Mouse (Mus musculus): ENCODE results near the gene Jmjd8. TPM values are rescaled to one million over a fixed set of nuclear protein-coding genes. Genes with fewer than 3 reads are reported as not detected.

Jmjd8 gene
- polyA plus RNA-seq (2016; fragmentation: Nextera tagmentation; extraction: Ambion mirVana), result 45.8 and 50.7 TPM in 2 replicates

DNA sequence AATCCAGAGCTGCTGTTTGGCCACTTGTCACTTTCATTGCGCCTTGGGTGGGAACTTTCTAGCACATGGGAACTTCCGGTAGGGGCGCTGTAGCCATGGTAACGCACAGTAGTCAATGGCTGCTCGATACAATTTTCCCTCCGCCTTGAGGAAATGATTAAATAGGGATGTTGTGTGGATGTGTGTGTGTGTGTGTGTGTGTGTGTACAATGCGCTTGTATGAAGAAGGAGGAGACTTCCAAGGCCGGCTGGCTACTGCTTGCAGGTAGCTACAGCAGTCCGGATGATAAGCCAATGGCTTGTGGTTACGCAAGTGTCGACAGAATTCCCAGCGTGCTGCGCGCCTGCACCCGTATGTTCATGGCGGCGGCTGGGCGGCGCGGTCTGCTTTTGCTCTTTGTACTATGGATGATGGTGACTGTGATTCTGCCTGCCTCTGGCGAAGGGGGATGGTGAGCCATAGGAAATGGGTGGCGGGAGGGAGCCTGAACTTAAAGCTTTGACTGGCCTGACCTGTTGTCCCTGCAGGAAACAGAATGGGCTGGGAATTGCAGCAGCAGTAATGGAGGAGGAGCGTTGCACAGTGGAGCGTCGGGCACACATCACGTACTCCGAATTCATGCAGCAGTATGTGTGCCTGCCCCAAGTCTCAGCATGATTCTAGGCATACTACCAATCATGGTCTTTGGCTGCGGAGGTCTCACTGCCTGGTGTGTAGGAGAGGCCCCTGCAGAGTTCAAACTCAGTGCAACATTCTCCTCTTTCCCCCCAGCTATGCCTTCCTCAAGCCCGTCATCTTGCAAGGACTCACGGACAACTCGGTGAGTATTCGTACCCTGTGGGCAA lies at the start of gene Jmjd8:
Gene Jmjd8, plus strand, starts transcription at position 156 of the 846 bp plus-strand sequence.
- peak within 1 kb of the TSS; percentile 93 for H3K27ac ChIP-seq
- no peaks in the 10 kb centered on the region for H3K9me3 ChIP-seq
- peak; percentile 94 for DNase-seq (ENCODE audit: low spot score)
- peak within 1 kb of the TSS; percentile 86 for H3K4me3 ChIP-seq
- peaks cover 55% of the 10 kb centered on the region for H3K36me3 ChIP-seq
- peaks cover 84% of the 10 kb centered on the region for H3K4me1 ChIP-seq
- WGBS, result under 1% methylated on average over 32 of the region's 32 CpGs
- no peaks in the 10 kb centered on the region for H3K27me3 ChIP-seq (ENCODE audit: insufficient read depth, poor library complexity, severe bottlenecking)

GRCm38 (mm10) chr17:25781339-25781738 lies 47.3 kb upstream of the Jmjd8 start:
- Histone ChIP-seq H3K27me3 (ENCODE audit: insufficient read depth, poor library complexity, severe bottlenecking) (no peaks in the 10 kb centered on the region), H3K4me3 (no peak overlapping the region), H3K4me1 (peaks cover 22% of the 10 kb centered on the region), H3K9me3 (no peaks in the 10 kb centered on the region), H3K36me3 (peaks cover 73% of the 10 kb centered on the region), H3K27ac (no peak overlapping the region)
- WGBS, result 81% methylated on average over 6 of the region's 6 CpGs
- no peak for DNase-seq (ENCODE audit: low spot score)

GRCm38 (mm10) chr17:25783086-25783485 lies 45.6 kb upstream of the Jmjd8 start:
- H3K9me3 ChIP-seq, result no peaks in the 10 kb centered on the region
- 80% methylated on average over 7 of the region's 7 CpGs for WGBS
- H3K4me1 ChIP-seq, result peaks cover 26% of the 10 kb centered on the region
- no peak overlapping the region for H3K4me3 ChIP-seq
- H3K27me3 ChIP-seq (ENCODE audit: insufficient read depth, poor library complexity, severe bottlenecking), result no peaks in the 10 kb centered on the region
- peaks cover 72% of the 10 kb centered on the region for H3K36me3 ChIP-seq
- no peak for DNase-seq (ENCODE audit: low spot score)
- no peak overlapping the region for H3K27ac ChIP-seq

GRCm38 (mm10) chr17:25783861-25784574 lies 44.6 kb upstream of the Jmjd8 start:
- Histone ChIP-seq H3K27ac (peak overlapping the region; percentile 91; the same call in 1 of the 2 replicates), H3K9me3 (no peaks in the 10 kb centered on the region), H3K4me3 (peak overlapping the region; percentile 70), H3K27me3 (ENCODE audit: insufficient read depth, poor library complexity, severe bottlenecking) (no peaks in the 10 kb centered on the region), H3K4me1 (peaks cover 26% of the 10 kb centered on the region), H3K36me3 (peaks cover 70% of the 10 kb centered on the region)
- no peak for DNase-seq (ENCODE audit: low spot score)
- WGBS, result 87% methylated on average over 15 of the region's 15 CpGs

GRCm38 (mm10) chr17:25785281-25785745 lies 43.4 kb upstream of the Jmjd8 start, which contains the start of gene Haghl:
TSS of gene Haghl (minus strand) at chr17:25785673.
- Histone ChIP-seq H3K9me3 (no peaks in the 10 kb centered on the region), H3K36me3 (peaks cover 69% of the 10 kb centered on the region), H3K4me3 (peak within 1 kb of the TSS; percentile 70), H3K27ac (peak within 1 kb of the TSS; percentile 91), H3K4me1 (peaks cover 26% of the 10 kb centered on the region), H3K27me3 (ENCODE audit: insufficient read depth, poor library complexity, severe bottlenecking) (no peaks in the 10 kb centered on the region)
- peak; percentile 98 for DNase-seq (ENCODE audit: low spot score)
- under 1% methylated on average over 23 of the region's 23 CpGs for WGBS

GRCm38 (mm10) chr17:25786280-25786679 lies 42.4 kb upstream of the Jmjd8 start, which contains the start of gene Ccdc78:
TSS of gene Ccdc78 (plus strand) at chr17:25786580.
- Histone ChIP-seq H3K4me1 (peaks cover 33% of the 10 kb centered on the region), H3K27ac (peak within 1 kb of the TSS; percentile 91), H3K9me3 (no peaks in the 10 kb centered on the region), H3K36me3 (peaks cover 64% of the 10 kb centered on the region), H3K4me3 (peak within 1 kb of the TSS; percentile 70), H3K27me3 (ENCODE audit: insufficient read depth, poor library complexity, severe bottlenecking) (no peaks in the 10 kb centered on the region)
- DNase-seq (ENCODE audit: low spot score), result no peak
- 76% methylated on average over 3 of the region's 3 CpGs for WGBS

DNA sequence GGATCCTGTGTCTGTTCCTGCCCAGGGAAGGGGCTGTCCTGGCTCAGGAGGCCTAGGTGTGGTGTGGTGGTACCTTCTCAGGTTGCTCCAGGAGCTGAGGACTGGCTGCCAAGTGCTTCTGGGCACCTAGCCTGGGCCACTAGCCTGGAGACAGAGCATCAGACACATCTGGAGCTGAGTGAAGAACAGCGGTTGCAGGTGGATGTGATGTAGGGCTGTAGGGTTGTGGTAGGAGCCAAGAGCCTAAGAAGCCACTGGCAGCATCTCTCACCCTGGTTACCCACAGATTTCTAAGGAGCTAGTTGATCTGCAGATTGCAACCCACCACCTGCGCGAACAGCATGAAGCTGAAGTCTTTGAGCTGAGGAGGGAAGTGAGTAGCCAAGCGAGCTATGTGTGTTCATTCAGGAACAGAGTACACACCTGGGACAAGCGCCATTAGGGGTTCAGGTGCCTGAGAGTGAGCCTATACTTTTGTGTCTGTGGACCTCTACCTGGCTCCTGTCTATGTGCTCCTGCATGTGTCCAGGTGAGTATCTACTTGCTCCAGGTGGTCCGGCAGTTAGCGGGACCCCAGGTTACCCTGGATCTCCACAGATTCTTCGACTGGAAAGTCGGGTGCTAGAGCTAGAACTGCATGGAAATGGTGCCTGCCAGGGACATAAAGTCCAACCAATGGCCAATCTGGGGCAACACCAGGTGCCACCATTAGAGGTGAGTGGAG lies 41.7 kb upstream of the Jmjd8 start:
- Histone ChIP-seq H3K27me3 (ENCODE audit: insufficient read depth, poor library complexity, severe bottlenecking) (no peaks in the 10 kb centered on the region), H3K36me3 (peaks cover 57% of the 10 kb centered on the region), H3K9me3 (no peaks in the 10 kb centered on the region), H3K27ac (no peak overlapping the region), H3K4me1 (peaks cover 40% of the 10 kb centered on the region), H3K4me3 (no peak overlapping the region)
- WGBS, result 90% methylated on average over 9 of the region's 9 CpGs
- no peak for DNase-seq (ENCODE audit: low spot score)

DNA sequence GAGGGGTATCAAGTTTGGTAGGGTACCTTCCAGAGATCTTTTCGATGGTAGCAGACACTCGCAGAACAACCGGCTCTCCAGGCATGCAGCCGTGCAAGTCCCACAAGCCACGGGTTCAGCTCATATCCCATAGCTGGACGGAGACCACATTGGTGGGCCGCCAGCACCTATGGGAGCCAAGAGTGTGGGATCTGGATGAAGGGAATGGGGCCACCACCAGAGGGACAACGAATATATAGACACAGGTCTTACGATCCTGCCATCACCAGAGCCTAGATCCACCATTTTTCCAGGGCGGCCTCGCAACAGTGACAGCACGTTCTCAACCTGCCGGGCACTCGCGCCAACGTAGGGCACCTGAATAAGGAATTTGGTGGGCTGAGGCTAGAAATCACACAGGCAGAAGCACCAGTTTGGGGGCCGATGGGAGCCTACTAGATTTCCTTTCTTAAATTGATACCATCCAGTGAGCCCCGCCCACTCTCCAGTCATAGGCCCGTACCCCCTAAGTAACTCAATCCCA lies 37.3 kb upstream of the Jmjd8 start:
- Histone ChIP-seq H3K27ac (peak overlapping the region; percentile 94), H3K4me1 (peaks cover 57% of the 10 kb centered on the region), H3K36me3 (peaks cover 49% of the 10 kb centered on the region), H3K27me3 (ENCODE audit: insufficient read depth, poor library complexity, severe bottlenecking) (no peaks in the 10 kb centered on the region), H3K9me3 (no peaks in the 10 kb centered on the region), H3K4me3 (peak overlapping the region; percentile 79)
- DNase-seq (ENCODE audit: low spot score), result no peak
- WGBS, result 32% methylated on average over 19 of the region's 19 CpGs

- H3K36me3 ChIP-seq, result peaks cover 47% of the 10 kb centered on the region
- no peaks in the 10 kb centered on the region for H3K27me3 ChIP-seq (ENCODE audit: insufficient read depth, poor library complexity, severe bottlenecking)
- peak; percentile 92 for DNase-seq (ENCODE audit: low spot score)
- peak overlapping the region; percentile 79 for H3K4me3 ChIP-seq
- peaks cover 58% of the 10 kb centered on the region for H3K4me1 ChIP-seq
- under 1% methylated on average over 45 of the region's 45 CpGs for WGBS
- H3K9me3 ChIP-seq, result no peaks in the 10 kb centered on the region
- H3K27ac ChIP-seq, result peak overlapping the region; percentile 94
These were observed 36.7 kb upstream of the Jmjd8 start for GRCm38 (mm10) chr17:25791843-25792527.

DNA sequence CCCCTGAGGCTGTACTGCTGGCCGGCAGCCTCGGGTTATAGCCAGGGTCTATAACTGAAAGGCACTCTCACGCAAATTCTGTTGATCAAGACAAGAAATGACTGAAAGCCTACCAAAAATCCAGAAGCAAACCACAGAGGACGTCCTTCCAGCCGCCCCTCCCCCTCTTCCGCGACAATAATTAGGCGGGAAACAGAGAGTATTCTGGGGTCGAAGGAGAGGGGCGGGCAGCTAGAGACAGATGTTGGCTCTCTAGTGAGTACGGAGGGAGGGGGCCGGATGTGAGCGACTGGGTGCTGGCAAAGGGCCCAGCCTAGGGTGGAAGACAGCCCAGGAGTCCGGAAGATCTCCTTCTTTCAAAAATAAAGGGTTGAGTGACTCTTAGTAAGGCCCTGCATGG lies 36.1 kb upstream of the Jmjd8 start, which contains the start of gene Fam173a:
Gene Fam173a, minus strand, starts transcription at position 287 of the 400 bp plus-strand sequence.
- Histone ChIP-seq H3K9me3 (no peaks in the 10 kb centered on the region), H3K27ac (peak within 1 kb of the TSS; percentile 94), H3K36me3 (peaks cover 41% of the 10 kb centered on the region), H3K4me3 (peak within 1 kb of the TSS; percentile 79), H3K4me1 (peaks cover 61% of the 10 kb centered on the region), H3K27me3 (ENCODE audit: insufficient read depth, poor library complexity, severe bottlenecking) (no peaks in the 10 kb centered on the region)
- WGBS, result 4% methylated on average over 14 of the region's 14 CpGs
- DNase-seq (ENCODE audit: low spot score), result peak; percentile 88

DNA sequence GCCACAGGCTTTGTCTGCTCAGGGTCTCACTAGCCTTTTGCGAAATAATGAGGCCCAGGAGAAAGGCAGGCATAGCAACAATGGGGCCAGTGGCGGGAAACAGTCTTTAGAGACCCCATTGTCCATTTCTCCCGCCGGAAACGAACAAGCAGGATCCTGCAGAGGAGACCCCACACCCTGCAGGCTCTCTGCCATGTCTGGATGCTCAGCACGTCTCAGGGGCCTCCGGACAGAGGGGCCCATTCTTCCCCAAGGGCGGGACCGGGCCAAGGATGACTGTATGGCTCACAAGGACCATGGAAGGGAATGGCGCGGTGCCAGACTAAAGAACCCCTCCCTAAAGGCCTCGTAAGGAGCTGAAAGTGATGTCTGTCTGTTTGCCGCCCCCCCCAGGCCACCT lies 34.5 kb upstream of the Jmjd8 start:
- DNase-seq (ENCODE audit: low spot score), result no peak
- Histone ChIP-seq H3K9me3 (no peaks in the 10 kb centered on the region), H3K27ac (0 out of 2 replicates have a peak overlapping the region, but pooled peaks have one; percentile 22), H3K4me3 (no peak overlapping the region), H3K4me1 (peaks cover 60% of the 10 kb centered on the region), H3K36me3 (peaks cover 27% of the 10 kb centered on the region), H3K27me3 (ENCODE audit: insufficient read depth, poor library complexity, severe bottlenecking) (no peaks in the 10 kb centered on the region)
- WGBS, result 82% methylated on average over 13 of the region's 13 CpGs

- no peak for DNase-seq (ENCODE audit: low spot score)
- H3K4me1 ChIP-seq, result peaks cover 60% of the 10 kb centered on the region
- peak overlapping the region; percentile 80 for H3K4me3 ChIP-seq
- 87% methylated on average over 17 of the region's 17 CpGs for WGBS
- H3K36me3 ChIP-seq, result peaks cover 19% of the 10 kb centered on the region
- H3K27me3 ChIP-seq (ENCODE audit: insufficient read depth, poor library complexity, severe bottlenecking), result no peaks in the 10 kb centered on the region
- no peaks in the 10 kb centered on the region for H3K9me3 ChIP-seq
- peak overlapping the region; percentile 87 for H3K27ac ChIP-seq
These were observed 33.7 kb upstream of the Jmjd8 start for GRCm38 (mm10) chr17:25794998-25795397.

Data from heart, embryonic 10.5 days (tissue).